Mouse (Mus musculus): ENCODE measurements around the gene Fbxo47.
"Not testable (repeated sequence)": the region's sequence is repeated elsewhere in the genome, so short reads cannot be mapped to it uniquely, and the experiment has no call there.

Gene Fbxo47

DNA sequence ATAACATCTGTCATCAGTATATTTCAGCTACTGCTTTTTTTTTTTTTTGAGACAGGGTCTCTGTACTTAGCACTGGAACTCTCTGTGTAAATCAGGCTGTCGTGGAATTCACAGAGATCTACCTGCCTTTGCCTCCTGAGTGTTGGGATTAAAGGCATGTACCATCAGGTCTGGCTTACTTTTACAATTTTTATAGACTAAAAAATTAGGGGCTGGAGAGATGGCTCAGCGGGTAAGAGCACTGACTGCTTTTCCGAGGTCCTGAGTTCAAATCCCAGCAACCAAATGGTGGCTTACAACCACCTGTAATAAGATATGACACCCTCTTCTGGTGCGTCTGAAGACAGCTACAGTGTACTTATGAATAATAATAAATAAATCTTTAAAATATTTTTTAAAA is 3.6 kb downstream of the Fbxo47 start:
- DNase-seq (ENCODE audit: low spot score in 2 of 2): no peak

DNA sequence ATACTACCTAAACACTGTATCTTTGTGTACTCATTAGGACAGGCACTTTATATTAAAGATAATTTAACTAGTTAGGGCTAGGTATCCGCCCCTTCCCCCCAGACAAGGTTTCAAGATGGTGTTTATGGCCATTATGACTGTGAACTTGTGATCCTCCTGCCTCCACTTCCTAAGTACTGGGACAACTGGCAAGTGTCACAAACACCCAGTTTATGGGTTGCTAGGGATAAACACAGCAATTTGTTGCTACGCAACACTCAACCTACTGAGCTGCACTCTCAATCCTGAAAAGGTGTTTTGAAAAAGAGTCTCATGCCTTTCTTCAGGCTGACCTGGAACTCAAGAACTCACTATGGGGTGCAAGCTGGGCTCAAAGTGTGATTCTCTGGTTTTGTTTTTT is 6.6 kb downstream of the Fbxo47 start:
- DNase-seq (ENCODE audit: low spot score in 2 of 2): no peak

DNA sequence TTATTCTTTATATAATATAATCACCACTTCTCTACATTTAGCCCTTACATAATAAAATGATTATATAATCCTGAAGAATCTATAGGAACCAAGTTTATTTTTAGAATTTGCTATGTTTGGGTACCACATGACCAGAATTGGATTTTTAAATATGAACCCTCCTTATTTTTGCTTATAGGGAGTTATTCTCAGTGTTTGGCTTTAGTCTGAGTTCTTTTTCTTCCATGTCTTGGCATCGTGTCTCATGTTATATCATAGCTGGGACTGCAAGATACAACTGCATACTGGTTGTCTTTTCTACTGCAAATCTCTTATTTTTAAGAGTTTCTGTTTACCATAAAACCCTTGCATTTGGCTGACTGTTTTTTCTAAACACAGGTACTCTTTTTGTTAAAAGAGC is 9.6 kb downstream of the Fbxo47 start:
- no peak for DNase-seq (ENCODE audit: low spot score in 2 of 2)

DNA sequence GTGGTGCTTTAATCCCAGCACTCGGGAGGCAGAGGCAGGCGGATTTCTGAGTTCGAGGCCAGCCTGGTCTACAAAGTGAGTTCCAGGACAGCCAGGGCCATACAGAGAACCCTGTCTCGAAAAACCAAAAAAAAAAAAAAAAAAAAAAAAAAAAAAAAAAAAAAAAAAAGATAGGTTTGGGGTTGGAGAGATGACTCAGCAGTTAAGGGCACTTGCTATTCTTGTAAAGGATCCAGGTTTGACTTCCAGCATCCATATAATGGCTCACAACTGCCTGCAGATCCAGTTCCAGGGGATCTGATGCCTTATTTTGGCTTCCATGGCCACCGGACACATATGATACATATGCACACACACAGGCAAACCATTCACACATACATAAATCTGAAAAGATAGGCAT is 11.6 kb downstream of the Fbxo47 start:
- not testable (repeated sequence) for DNase-seq (ENCODE audit: low spot score in 2 of 2)

DNA sequence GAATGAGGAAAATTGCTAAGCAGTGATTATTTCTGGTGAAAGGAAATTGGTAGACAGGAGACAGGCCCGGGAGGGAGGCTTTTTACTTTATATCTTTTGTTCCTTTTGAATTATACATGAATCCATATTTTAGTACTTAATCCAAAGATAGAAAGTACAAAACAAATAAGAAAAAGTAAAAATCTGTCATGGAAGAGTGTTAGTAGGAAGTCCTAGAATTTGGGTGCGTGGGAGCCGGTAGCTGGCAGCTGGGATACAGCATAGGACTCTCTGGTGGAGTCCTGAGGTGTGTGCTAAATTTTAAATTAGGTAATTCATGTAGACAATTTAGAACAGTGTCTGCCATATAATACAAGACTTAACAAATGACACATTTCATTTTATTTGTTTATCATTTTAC is 16.4 kb downstream of the Fbxo47 start:
- no peak for DNase-seq (ENCODE audit: low spot score in 2 of 2)

DNA sequence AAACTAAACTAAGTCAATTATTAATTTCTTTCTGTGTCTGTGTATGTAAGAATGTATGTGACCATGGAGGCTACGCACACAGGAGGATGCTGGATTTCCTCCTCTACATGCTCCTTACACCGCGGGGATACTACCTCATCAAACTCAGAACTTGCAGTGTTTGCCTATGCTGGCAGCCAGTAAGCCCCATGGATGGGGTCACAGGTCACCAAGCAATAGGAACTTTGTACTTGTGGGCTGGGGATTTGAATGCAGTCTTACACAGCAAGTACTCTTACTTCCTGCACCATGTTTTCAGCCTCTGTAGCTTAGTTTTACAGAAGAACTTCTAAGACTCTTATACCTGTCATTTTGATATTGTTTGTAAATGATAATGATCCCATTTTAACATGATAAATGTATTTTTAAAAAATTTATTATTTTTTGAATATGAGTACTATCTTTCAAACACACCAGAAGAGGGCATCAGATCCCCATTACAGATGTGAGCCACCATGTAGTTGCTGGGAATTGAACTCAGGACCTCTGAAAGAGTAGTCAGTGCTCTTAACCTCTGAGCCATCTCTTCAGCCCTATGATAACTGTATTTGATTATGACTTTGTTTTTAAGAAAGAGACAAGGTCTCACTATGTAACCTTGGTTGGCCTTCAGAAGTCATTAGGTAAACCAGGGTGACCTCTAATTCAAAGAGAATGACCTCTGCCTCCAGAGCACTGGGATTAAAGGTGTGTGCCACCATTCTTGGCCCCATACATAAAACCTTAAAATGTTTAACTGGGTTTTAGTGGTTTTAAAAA is 17.7 kb downstream of the Fbxo47 start:
- no peak for DNase-seq (ENCODE audit: low spot score in 2 of 2)

DNA sequence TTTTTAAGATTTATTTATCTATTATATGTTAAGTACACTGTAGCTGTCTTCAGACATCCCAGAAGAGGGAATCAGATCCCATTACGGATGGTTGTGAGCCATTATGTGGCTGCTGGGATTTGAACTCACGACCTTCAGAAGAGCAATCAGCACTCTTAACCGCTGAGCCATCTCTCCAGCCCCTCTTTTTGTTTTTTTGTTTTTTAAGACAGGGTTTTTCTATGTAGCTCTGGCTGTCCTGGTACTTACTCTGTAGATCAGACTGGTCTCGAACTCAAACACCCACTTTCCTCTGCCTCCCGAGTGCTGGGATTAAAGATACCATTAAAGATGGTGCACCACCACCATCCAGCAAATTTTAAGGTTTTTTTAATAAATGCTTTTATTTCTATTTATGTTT is 18.5 kb downstream of the Fbxo47 start:
- no peak for DNase-seq (ENCODE audit: low spot score in 2 of 2)

DNA sequence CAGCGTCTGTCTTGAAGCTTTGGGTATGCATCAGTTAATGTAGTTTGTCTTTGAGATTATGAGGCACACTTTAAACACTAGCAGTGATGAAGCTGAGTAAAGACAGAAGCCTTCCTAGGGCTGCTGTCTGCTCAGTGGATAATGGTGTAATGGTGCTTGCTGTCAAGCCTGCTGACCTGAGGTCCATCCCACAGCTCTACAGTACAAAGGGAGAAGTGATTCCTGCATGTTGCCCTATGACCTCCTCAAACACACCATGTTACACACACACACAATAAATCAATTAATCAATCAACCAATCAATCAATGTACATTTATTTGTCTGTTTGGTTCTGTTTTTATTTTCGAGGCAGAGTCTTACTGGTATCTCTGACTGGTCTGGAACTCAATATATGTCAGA is 21.8 kb downstream of the Fbxo47 start:
- DNase-seq (ENCODE audit: low spot score in 2 of 2): no peak

DNA sequence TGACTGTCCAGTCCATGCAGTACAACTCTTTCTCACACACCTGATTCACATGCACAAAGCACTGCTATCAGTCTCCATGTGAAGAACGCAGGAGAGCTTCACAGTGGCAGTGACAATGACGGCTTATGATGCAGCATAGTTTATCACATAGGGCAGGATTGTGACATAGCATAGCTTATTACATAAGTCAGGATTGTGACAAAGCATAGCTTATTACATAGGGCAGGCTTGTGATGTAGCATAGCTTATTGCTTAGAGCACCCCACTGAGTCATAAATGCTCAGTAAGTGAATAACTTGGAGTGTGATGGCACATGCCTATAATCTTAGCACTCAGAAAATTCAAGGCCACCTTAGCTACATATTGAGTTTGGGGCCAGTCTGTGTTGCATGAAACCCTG is 28.5 kb downstream of the Fbxo47 start:
- no peak for DNase-seq (ENCODE audit: low spot score in 2 of 2)

DNA sequence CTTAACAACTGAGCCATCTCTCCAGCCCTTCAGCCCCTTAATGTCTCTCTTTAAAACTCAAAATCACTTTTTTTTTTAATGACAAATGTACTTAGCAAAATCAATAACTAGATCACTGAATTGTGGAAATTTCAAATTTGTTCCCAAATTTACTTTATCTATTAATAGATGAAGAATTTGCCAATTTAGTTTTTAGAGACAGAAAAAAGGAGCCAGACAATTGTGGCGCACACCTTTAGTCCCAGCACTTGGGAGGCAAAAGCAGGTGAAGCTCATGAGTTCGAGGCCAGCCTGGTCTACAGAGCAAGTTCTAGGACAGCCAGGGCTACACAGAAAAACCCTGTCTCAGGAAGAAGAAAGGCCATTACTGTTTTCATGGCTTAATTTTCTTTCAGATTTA is 32.4 kb downstream of the Fbxo47 start:
- no peak for DNase-seq (ENCODE audit: low spot score in 2 of 2)

DNA sequence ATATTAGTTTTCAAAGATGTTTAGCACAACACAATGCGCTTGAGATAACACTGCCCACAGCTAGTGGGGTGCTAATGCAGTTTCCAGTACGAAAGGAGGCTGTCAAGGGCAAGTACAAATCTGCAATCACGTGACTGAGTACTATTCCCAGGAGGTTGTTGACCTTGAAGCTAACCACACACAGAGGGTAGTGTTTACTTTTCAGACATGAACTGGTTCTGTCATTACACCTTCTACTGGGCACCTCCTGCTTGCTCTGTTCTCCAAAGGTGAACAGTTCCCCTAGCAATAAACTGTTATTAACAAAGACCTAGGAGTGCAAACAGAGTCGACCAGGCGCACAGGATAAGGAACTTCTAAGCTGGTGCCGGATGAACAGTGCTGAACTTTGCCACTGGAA is 33.6 kb downstream of the Fbxo47 start:
- no peak for DNase-seq (ENCODE audit: low spot score in 2 of 2)

DNA sequence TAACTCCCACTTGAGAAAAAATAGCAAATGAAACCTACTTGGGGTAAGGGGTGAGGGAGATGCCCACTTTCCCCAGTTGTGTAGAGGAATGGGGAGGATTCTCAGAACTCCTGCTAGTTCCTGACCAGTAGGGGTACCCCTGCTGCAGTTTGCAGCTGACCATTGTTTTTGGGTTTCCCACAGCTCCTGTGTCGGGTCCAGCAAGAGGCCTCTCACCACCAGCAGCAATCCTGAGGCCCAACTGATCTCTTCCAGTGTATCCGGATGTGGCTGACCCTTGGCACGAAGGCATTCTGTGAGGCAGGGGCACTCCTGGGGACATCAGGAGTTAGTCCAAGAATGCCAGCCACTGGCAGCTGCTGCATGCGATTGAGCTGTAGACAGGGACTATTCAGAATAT is 42.0 kb downstream of the Fbxo47 start:
- DNase-seq (ENCODE audit: low spot score in 2 of 2): no peak

DNA sequence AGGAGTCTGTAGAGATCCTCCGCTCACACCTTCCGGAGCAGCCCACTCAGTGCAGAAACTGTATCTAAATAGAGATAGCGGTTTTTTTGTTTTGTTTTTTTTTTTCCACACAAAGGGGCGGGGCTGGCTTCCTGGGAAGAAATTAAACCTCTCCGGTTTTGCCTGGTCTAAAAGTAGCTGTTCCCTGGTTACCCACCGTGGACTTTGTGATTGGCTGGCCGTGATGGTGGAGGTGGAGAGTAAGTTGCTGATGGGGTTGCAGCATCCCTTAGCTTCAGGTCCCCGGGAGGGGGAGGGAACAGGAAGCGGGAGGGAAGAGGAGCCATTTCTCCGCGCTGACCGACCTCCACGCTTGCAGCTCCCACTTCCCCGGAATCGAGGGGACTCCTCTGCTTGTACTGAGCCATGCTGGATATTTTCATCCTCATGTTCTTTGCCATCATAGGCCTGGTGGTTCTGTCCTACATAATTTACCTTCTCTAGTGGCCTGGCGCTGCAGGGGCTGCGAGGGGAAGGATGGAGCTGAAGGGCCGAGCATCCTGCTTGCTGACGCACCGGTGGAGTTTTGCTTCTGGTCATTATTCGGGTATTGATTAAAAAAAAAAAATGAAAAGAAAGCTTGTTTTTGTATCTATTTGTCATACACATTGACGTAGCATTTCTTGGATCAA is 42.8 kb downstream of the Fbxo47 start:
- peak; percentile 45 to 74 for DNase-seq (ENCODE audit: low spot score in 2 of 2)

DNA sequence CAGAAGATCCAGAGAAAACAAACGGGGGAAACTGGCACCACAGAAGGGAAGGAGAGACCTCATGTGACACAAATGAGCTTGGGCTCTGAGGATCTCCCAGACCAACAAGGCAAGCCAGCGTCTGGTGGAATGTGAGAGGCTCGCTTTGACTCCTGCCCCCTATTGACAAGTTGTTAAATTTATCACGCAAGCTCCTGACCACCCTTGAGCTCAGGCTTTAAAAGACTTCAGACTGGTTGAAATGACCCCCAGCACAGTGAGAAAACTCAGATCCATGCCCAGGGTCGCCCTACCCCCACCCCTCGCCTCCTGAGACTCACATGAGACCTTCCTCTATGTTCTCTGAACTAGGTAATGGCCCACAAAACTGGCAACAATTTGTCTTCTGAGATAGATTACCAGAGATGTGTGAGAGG is 43.4 kb downstream of the Fbxo47 start, which contains the start of gene B230217C12Rik:
Gene B230217C12Rik (plus strand): TSS at position 242 of the 416 bp plus-strand sequence.
- DNase-seq (ENCODE audit: low spot score in 2 of 2): no peak

DNA sequence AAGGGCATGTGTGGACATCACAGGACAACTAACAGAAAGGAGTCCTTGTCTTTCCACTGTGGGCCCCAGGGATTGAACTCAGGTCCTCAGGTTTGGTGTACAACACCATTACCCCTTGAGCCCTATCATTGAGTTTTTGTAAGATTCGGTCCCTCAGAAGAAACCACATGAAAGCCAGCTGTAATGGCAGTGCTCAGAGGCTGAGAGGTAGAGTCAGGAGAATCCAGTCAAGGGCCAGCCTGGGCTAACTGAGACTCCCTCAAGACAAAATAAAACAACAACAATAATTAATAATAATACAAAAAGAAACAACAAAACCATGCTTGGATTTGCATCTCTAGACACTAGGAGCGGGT is 43.8 kb downstream of the Fbxo47 start:
- no peak for DNase-seq (ENCODE audit: low spot score in 2 of 2)

DNA sequence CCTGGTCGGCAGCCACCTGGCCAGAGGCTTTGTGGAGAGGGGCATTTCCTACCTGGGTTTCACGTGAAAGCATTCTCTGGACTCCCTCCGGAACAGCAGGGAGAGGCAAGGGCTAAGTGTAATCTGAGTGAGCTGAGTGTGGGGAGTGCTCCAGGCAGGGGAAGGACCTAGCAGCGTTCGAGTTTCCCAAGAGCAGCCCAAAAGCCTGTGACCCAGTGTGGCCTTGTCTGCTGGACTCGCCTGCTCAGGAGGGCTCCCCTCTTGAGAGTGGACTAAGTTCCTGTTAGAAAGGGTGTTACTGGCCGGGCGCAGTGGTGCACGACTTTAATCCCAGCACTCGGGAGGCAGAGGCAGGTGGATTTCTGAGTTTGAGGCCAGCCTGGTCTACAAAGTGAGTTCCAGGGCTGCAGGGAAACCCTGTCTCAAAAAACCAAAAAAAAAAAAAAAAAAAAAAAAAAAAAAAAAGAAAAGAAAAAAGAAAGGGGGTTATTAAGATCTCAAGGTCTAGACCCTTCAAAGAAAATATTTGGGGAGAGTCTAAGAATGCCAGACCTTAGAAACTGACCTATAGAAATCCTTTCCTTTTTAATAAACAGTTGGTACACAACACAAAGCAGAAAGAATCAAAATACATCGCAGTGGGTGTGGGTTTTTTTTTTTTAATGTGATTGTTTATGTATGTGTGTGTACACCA is 44.4 kb downstream of the Fbxo47 start:
- DNase-seq (ENCODE audit: low spot score in 2 of 2): no peak

DNA sequence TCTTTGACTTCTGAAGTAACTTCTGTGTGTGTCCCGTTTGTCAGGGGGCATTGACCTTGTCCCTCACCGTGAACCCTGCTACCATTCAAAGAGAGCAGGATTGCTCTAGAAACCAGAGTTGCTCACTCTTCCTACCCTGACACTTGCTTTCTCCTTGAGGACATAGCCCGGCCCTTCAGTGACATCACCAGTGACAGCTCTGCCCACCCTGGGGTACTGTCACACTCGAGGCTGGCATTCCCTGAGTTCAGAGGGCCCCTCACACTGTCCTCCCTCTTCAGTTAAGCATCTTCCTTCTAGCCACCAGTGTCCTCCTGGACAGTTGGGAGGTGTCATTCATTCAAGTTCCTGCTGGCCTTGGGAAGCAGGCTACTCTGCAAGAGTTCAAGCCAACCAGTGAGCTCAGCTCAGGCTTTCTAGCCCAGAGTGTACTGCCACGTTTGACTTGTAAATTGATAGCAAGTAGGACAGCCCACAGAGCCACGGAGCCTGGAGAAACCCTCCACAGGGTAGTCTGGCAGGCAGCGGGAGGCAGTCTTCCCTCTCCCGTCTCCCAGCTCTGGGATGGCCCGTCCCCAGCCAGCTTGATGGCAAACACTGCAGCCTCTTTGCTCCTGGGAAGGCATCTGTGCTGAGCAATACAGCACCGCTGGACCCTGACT is 45.0 kb downstream of the Fbxo47 start:
- no peak for DNase-seq (ENCODE audit: low spot score in 2 of 2)

DNA sequence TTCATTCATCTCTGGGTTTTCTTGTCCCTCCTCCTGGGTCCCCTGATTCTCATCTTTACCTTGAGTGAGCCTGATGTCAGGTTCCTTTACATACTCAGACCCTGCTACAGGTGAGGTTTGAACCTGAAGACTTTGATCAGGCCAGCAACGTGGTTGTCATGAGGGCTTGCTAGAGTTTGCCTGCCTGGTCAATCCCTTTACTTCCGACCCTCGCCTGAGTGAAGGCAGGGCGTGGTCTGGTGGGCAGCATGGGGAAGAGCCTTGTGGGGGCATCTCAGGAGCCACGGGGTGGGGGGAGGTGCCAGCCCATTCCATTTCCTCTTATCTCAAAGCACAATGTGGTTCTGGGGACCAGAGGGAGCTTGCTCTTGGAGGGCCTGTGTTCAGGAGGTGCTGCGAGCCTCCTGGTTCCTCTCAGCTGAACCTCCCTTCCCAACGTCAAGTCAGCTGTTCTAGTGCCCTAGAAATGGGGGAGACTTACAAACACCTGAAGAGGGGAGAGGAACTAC is 46.3 kb downstream of the Fbxo47 start:
- no peak for DNase-seq (ENCODE audit: low spot score in 2 of 2)

DNA sequence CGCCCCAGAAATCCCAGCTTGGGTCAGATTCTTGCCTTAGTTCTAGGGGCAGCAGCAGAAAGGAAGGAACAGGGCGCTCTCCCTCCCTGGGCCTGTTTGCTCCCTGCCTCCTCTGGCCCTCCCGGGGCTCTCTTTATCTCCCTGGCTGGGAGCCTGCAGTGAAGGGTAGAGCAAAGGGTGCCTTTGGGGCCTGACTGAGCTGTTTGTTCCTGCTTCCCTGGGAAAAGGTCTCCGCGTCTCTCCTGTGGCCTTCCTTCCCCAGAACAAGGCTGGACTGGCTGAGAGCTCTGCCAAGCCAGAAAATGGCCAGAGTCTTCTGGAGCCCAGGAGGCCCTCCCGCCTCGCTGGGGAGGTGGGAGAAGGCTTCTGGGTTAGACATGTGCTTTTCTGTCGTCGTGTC is 46.9 kb downstream of the Fbxo47 start:
- DNase-seq (ENCODE audit: low spot score in 2 of 2): not testable (repeated sequence)

DNA sequence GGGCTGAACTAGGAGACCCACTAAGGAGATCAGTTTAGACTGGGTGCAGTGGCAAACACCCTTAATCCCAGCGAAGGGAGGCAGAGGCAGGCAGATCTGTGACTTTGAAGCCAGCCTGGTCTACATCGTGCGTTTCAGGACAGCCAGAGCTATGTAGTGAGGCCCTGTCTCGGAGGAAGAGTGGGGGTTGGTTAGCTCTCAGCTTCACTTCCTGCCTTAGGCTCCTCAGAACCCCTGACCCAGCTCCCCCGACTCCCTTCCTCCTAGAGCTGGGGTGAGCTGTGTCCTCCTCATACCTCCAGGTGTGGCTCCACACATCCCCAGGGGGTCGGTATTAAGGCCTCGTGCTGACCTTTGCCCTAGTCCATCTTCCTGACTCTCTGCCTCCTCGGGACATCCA is 47.4 kb downstream of the Fbxo47 start:
- no peak for DNase-seq (ENCODE audit: low spot score in 2 of 2)

DNA sequence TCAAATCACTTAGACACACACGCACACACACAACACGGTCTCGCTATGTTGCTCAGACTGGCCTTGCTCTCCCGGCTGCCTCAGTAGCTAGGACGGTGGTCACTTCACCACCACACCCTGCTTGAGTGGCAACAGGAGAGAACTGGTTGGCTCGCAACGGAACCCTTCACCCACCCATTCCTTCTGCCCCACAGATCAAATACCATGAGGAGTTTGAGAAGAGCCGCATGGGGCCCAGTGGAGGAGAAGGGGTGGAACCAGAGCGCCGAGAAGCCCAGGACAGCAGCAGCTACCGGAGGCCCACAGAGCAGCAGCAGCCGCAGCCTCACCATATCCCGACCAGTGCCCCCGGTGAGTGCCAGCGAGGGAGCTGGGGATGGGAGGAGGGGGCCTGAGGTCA is 50.6 kb downstream of the Fbxo47 start:
- DNase-seq (ENCODE audit: low spot score in 2 of 2): no peak

DNA sequence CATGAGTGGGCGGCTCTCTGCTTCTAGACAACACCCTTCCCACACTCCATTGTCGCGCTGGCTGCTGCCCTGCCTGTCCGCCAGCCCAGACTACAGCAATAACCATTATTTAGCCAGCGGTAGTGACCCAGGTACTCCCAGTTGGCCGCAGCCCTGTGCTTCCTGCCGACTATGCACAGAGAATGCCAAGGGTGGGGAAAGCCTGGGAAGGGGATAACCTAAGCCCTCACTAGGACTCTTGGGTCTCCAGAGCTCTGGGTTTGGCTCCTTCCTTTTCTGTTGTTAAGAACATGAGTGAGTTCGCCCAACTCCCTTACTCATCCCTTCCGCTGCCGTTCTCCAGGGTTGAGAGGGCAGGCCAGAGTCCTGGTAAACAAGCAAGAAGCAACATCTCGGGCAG is 52.0 kb downstream of the Fbxo47 start:
- no peak for DNase-seq (ENCODE audit: low spot score in 2 of 2)
